Mouse (Mus musculus) lung, adult 2 months (tissue): ENCODE measurements around the gene Rab17. TPM values are rescaled to one million over a fixed set of nuclear protein-coding genes. Genes with fewer than 3 reads are reported as not detected.

Source experiments
- DNase-seq: peaks from one replicate; pipeline ENCODE4 v3.0.0; 2022
- H3K4me1 ChIP-seq: fragments of 200-500 bp; 2 replicates; pipeline ENCODE4 v1.6.1; 2011; ENCODE audit warnings: low read length; ENCODE audit not compliant: control insufficient read depth, insufficient read depth
- H3K4me3 ChIP-seq: fragments of 200-500 bp; replicated peaks from 2 replicates; pipeline ENCODE3; 2011; ENCODE audit warnings: low read depth, mild to moderate bottlenecking, control low read depth, low read length; ENCODE audit errors: extremely low read depth
- CTCF ChIP-seq: fragments of 200-500 bp; IDR thresholded peaks from 2 replicates; pipeline ENCODE4 v1.5.1; 2011; ENCODE audit warnings: mild to moderate bottlenecking, low read length, control low read depth; ENCODE audit not compliant: insufficient read depth
- POLR2A ChIP-seq: fragments of 200-500 bp; IDR thresholded peaks from 2 replicates; pipeline ENCODE4 v1.6.1; 2011; ENCODE audit warnings: low read depth, mild to moderate bottlenecking, control low read depth, low read length, borderline replicate concordance; ENCODE audit errors: extremely low read depth
- WGBS: fragments of 180-500 bp; shearing (Covaris S2); methylation state at CpG from one replicate; pipeline ENCODE4 v1.1.7; 2018; 5-methylcytosine and 5-hydroxymethylcytosine counted together
- polyA plus RNA-seq: library from polyadenylated mRNA; depleted of rRNA; stranded (reverse); fragments of >200 nt; gene quantifications from 2 replicates; pipeline ENCODE4 v1.2.3, GENCODE M21; 2012; rRNA removed

Gene Rab17
- polyA plus RNA-seq: 1.2 and 1.7 TPM in 2 replicates

DNA sequence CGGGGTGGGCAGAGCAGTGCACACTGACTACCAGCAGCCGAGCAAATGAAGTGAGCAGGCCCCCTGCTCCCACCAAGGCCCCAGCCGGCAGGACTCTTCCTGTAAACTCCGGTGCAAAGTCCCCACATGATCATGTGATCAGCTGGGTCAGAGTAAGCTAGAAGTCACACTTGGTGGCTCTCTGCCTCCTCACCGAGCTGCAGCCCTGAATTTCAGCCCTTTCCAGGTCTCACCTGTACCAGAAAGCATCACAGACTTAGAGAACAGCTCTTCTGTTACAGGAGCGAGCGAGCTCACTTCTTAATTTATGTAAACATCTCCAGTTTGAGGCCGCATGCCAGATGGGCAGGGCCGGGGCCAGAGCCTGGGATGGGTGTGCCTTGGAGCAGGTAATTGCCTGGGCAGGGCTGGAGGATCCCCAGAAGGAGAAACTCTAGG lies at the start of gene Rab17:
Rab17 (minus strand) TSS at position 315 of the 438 bp plus-strand sequence.
- Histone ChIP-seq H3K4me1 (peaks cover 5% of the 10 kb centered on the region; the same call in 1 of the 2 replicates), H3K4me3 (peak within 1 kb of the TSS; percentile 26)
- TF ChIP-seq POLR2A (no peak), CTCF (no peak)
- 35% methylated on average over 9 of the region's 9 CpGs for WGBS
- DNase-seq: peak; percentile 70

DNA sequence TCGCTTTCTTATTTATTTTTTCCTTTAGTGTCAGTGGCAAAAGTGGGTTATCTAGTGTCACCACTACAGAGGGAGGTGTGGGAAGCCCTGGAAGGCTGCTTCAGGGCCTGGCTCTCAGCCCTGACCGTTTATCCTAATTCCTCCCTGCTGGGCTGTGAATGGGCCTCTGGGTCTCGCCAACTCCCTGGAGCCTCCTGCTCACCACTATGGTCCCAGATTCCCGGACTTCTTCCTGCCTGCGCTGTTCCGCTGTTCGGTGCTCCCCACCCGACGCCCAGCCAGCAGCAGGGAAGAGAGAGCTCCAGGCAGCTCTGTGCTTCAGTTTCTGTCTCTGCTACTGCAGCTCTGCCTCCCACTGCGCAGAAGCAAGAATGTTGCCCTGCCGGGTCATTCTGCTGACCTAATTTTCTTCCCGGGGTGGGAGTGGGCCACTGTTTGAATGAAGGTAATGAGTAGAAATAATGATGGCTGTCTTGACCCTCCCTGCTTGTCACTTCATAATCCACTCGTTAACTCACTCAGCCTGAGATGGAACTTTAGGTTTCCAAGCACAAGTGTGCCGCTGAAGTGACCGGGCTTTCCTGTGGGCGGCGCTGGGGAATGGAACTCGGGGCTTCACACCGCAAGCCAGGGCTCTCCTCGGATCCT lies 47.8 kb upstream of the Rab17 start:
- H3K4me3 ChIP-seq: peak overlapping the region; percentile 39
- no peak for DNase-seq
- 23% methylated on average over 20 of the region's 20 CpGs for WGBS

DNA sequence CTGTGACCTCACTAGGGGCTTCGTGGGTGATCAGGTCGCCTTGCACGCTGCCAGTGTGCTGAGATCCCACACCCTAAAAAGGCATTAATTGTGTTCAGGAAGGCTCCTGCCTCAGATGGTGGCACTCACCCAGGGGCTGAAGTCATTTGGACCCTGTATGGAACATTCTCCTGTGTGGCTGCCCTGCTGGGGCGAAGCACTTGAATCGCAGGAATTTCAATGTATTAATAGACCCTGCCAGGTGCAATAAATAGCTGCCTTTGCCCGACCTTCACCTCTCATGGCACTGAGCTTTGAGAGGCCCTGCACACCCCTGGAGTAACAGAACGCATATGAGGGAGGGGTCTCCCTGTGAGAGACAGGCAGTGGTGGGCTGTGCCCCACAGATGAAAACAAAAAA lies 46.1 kb upstream of the Rab17 start:
- 61% methylated on average over 7 of the region's 7 CpGs for WGBS
- no peak for TF ChIP-seq POLR2A
- no peak for DNase-seq
- H3K4me3 ChIP-seq: no peak overlapping the region
- peaks cover 19% of the 10 kb centered on the region for H3K4me1 ChIP-seq

More for the DNA sequence above, 47.8 kb upstream of the Rab17 start:
- no peak for TF ChIP-seq POLR2A
- TF ChIP-seq CTCF: no peak
- H3K4me1 ChIP-seq: peaks cover 17% of the 10 kb centered on the region

DNA sequence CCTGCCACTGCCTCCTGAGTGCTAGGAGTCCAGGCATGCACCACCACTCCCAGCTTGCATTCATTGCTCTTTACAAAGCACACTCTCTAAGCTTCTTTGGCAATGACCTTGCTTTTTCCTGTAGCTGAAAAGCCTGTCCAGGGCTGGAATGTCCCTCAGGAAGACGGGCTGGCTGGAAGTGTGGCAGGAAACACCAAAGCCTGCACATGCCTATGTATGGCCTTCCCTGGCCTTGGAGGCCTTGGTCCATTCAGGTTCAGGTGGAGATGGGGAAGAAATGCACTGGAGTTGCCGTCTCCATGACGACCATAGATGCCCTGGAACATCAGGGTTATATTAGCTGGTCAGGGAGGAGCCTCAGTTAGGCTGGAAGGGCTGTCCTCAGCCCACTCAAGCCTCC lies 44.3 kb upstream of the Rab17 start:
- 52% methylated on average over 3 of the region's 3 CpGs for WGBS
- no peak for DNase-seq
- H3K4me3 ChIP-seq: no peak overlapping the region
- TF ChIP-seq CTCF (no peak), POLR2A (no peak)
- H3K4me1 ChIP-seq: peaks cover 24% of the 10 kb centered on the region

DNA sequence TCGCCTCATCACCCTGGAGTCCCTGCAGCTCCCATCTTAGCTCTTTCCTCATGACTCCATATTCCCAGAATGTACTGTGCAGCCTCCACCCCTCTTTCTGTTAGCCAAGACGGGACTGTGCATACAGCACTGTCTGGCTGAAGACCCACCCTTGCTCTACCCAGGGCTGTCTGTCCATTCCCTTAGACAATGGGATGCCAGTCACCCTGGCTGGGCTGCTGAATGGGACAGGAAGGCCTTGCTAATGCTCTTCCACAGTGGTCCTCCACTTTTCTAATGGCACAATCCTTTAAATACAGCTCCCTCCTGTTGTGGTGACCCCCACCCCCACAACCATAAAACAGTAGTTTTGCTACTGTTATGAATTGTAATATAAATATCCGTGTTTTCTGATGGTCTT lies 41.9 kb upstream of the Rab17 start:
- Histone ChIP-seq H3K4me1 (peaks cover 19% of the 10 kb centered on the region), H3K4me3 (no peak overlapping the region)
- DNase-seq: no peak
- WGBS: 72% methylated on average over 3 of the region's 3 CpGs
- TF ChIP-seq POLR2A (no peak), CTCF (no peak)

DNA sequence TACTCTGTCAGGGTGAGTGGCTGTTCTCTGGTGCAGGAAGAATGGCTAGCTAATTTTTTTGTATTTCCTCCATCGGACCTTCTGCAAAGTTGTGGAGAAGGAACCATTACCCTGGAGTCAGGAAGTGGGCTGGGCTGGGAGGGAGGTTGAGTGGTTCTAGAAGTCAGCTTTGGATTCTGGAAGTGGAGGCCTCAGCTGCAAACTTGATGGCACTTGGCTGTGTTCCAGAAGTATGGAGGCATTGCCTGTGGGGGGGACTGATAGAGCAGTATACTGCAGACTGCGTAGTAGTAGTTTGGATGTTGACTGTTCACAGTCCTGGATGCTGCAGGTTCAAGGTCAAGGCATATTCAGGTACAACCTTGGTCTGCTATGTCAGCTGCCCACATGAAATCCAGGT lies 41.3 kb upstream of the Rab17 start:
- H3K4me1 ChIP-seq: peaks cover 19% of the 10 kb centered on the region
- 60% methylated on average over 2 of the region's 2 CpGs for WGBS
- TF ChIP-seq POLR2A: no peak
- no peak for TF ChIP-seq CTCF
- no peak overlapping the region for H3K4me3 ChIP-seq
- no peak for DNase-seq

DNA sequence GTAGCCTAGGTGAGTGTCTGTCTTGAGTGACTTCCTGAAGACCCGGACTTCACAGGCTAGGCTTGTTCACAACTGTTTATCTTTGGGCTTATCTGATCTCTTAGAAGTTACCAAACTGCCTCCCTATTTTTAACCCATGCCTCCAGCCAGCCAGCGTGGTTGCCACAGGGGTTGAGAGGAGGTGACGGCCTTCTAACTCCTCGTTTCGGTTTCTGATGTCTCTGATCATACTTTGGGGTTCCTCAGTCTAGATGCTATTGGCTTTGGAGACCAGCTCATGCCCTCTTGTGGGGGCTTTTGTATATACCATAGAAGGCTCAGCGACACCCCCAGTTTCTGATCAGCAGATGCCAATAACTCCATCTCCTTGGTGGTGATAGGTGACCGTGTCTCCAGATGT lies 40.8 kb upstream of the Rab17 start:
- WGBS: 59% methylated on average over 7 of the region's 7 CpGs
- DNase-seq: no peak
- no peak overlapping the region for H3K4me3 ChIP-seq
- TF ChIP-seq POLR2A (no peak), CTCF (no peak)
- peaks cover 19% of the 10 kb centered on the region for H3K4me1 ChIP-seq

DNA sequence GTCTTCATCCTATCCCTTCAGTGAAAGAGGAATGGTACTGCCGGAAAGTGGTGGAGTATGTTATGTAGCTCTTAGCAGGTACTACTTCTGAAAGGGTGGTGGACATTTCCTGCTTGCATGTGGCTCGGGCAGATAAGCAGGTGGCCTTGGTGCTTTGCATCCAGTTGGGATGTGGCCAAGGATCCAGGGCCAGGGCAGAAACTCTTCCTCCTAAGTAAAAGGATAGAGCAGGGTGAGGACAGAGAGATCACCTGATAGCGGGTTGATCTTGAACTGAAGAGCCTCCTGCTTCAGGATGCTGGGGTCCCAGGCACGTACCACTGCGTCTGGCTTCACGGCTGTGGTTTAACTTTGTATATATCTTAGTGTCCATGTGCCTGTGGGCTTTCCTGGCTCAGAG lies 39.8 kb upstream of the Rab17 start:
- DNase-seq: no peak
- peaks cover 19% of the 10 kb centered on the region for H3K4me1 ChIP-seq

DNA sequence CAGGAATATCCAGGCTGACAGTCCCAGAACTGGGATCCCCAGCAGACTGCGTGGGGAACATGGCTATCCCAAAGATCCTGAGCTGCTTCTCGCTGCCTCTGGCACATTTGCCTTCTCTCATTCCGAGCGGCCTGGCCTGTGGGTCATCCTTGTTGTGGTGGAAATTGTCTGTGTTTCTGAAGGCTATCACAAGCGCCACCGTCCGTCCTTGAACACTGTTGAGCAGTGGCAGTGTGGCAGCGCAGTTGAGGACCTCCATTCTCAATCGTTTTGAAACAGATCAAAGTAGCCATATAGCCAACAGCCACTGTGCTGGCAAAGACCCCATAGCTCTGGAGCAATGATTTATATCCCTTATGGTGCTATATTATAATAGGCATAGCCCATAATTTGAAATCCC lies 39.3 kb upstream of the Rab17 start:
- DNase-seq: no peak
- WGBS: 86% methylated on average over 9 of the region's 9 CpGs
- Histone ChIP-seq H3K4me1 (peaks cover 18% of the 10 kb centered on the region), H3K4me3 (no peak overlapping the region)
- TF ChIP-seq POLR2A: no peak
- TF ChIP-seq CTCF: no peak

More for the DNA sequence above, 39.8 kb upstream of the Rab17 start:
- WGBS: 61% methylated on average over 6 of the region's 6 CpGs
- no peak overlapping the region for H3K4me3 ChIP-seq
- TF ChIP-seq CTCF (no peak), POLR2A (no peak)

DNA sequence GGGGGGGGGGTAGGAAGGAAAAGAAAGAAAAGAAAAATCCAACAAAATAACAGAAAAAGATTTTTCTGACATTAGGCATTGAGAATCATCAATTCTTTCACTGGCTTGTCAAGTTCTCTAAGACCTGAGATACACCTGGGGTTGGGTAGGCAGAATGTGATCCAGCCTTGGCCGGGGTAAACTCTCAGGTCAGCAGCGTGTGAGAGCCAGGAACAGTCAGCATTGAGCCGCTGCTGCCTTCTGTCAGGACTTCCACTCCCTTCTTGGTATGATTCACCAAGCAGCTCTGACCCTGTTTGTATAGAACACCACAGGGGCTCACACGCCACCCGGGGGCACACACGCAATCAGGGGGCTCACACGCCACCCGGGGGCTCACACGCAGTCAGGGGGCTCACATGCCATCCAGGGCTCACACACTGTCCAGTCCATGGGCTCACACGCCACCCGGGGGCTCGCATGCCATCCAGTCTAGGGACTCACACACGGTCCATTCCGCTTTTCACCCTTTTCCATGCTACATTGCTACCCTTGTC lies 38.8 kb upstream of the Rab17 start:
- no peak for DNase-seq
- TF ChIP-seq POLR2A (no peak), CTCF (no peak)
- H3K4me3 ChIP-seq: no peak overlapping the region
- peaks cover 19% of the 10 kb centered on the region for H3K4me1 ChIP-seq
- WGBS: 91% methylated on average over 14 of the region's 14 CpGs
